Mouse (Mus musculus) hindbrain, embryonic 13.5 days (tissue): Measurements from ENCODE around the gene Trim44. TPM values are rescaled to one million over a fixed set of nuclear protein-coding genes. Genes with fewer than 3 reads are reported as not detected.

Source experiments
- ATAC-seq: fragments of 200-750 bp; cut with Nextera tagmentation; 2 replicates; pipeline ENCODE4 v1.8.0; 2017; ENCODE audit warnings: moderate TSS enrichment; ENCODE audit not compliant: low FRiP score
- H3K27ac ChIP-seq: fragments of 300-500 bp; sonication (generic); 2 replicates; pipeline ENCODE4 v1.5.1; 2015; ENCODE audit warnings: inconsistent platforms, mild to moderate bottlenecking, moderate library complexity
- H3K27me3 ChIP-seq: fragments of 300-500 bp; sonication (generic); 2 replicates; pipeline ENCODE4 v1.6.1; 2015; ENCODE audit warnings: mild to moderate bottlenecking, inconsistent platforms
- H3K36me3 ChIP-seq: fragments of 300-500 bp; sonication (generic); 2 replicates; pipeline ENCODE4 v1.6.1; 2015; ENCODE audit warnings: mild to moderate bottlenecking, inconsistent platforms
- H3K4me1 ChIP-seq: fragments of 300-500 bp; sonication (generic); replicated peaks from 2 replicates; pipeline ENCODE4 v1.6.1; 2015; ENCODE audit warnings: inconsistent platforms
- H3K4me2 ChIP-seq: fragments of 300-500 bp; sonication (generic); 2 replicates; pipeline ENCODE4 v1.6.1; 2015; ENCODE audit warnings: inconsistent platforms, mild to moderate bottlenecking, moderate library complexity
- H3K4me3 ChIP-seq: fragments of 300-500 bp; sonication (generic); 2 replicates; pipeline ENCODE4 v1.5.1; 2015; ENCODE audit warnings: mild to moderate bottlenecking, inconsistent platforms
- H3K9ac ChIP-seq: fragments of 300-500 bp; sonication (generic); 2 replicates; pipeline ENCODE4 v1.6.1; 2015; ENCODE audit warnings: mild to moderate bottlenecking, inconsistent platforms
- H3K9me3 ChIP-seq: fragments of 300-500 bp; sonication (generic); 2 replicates; pipeline ENCODE4 v1.6.1; 2016; ENCODE audit warnings: inconsistent platforms
- WGBS: fragments of 180-500 bp; shearing (Covaris S2); methylation state at CpG from one replicate; pipeline ENCODE4 v1.1.7; 2015; 5-methylcytosine and 5-hydroxymethylcytosine counted together
- polyA plus RNA-seq: library from polyadenylated mRNA; unstranded; fragments of >200 nt; fragmentation: Nextera tagmentation; extraction: Ambion mirVana; gene quantifications from 2 replicates; pipeline ENCODE4 v1.2.1, GENCODE M21; 2015

The Trim44 gene
- polyA plus RNA-seq, 1 experiment from 2014 or later: 44.2 TPM

GRCm38 (mm10) chr2:102259139-102259538 lies 148.5 kb downstream of the Trim44 start:
- peaks cover 23% of the 10 kb centered on the region for H3K4me1 ChIP-seq
- H3K27me3 ChIP-seq: peaks cover 22% of the 10 kb centered on the region
- WGBS: 18% methylated on average over 13 of the region's 13 CpGs
- ATAC-seq: peak; percentile 53
- no peaks in the 10 kb centered on the region for H3K36me3 ChIP-seq
- H3K4me3 ChIP-seq: no peak overlapping the region
- H3K27ac ChIP-seq: peak overlapping the region; percentile 40
- H3K9ac ChIP-seq: 0 out of 2 replicates have a peak overlapping the region, but pooled peaks have one; percentile 49
- H3K9me3 ChIP-seq: no peaks in the 10 kb centered on the region
- peak overlapping the region; percentile 34 for H3K4me2 ChIP-seq

DNA sequence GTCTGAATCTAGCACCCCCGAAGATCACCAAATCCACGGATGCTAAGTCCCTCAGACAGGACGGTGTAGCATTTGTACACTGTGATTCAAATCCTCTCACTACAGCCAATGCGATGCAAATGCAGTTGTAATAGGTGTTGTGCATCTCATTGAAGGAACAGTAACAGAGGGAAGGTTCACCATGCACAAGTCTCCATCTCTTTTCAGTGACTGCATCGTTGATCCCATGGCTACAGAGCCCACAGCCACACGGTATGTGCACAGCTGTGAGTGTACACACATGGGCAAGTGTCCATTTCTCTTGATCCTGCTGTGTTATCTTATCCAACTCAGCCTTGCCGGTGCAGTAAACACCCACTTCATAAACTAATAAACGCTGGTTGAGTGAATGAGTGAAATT lies 148.9 kb downstream of the Trim44 start:
- Histone ChIP-seq H3K4me1 (peaks cover 23% of the 10 kb centered on the region), H3K36me3 (no peaks in the 10 kb centered on the region), H3K27me3 (peaks cover 22% of the 10 kb centered on the region), H3K27ac (no peak overlapping the region), H3K9me3 (no peaks in the 10 kb centered on the region), H3K4me3 (no peak overlapping the region), H3K9ac (no peak overlapping the region), H3K4me2 (peak overlapping the region; percentile 38; the same call in 1 of the 2 replicates)
- WGBS: 27% methylated on average over 8 of the region's 8 CpGs
- 0 out of 2 replicates have a peak, but pooled peaks have one; percentile 4 for ATAC-seq

GRCm38 (mm10) chr2:102257964-102258605 lies 149.5 kb downstream of the Trim44 start:
- Histone ChIP-seq H3K9me3 (no peaks in the 10 kb centered on the region), H3K27me3 (peaks cover 22% of the 10 kb centered on the region), H3K4me3 (no peak overlapping the region), H3K36me3 (no peaks in the 10 kb centered on the region), H3K4me2 (peak overlapping the region; percentile 38), H3K4me1 (peaks cover 23% of the 10 kb centered on the region), H3K27ac (no peak overlapping the region), H3K9ac (no peak overlapping the region)
- 4% methylated on average over 12 of the region's 12 CpGs for WGBS
- ATAC-seq: peak; percentile 49; the same call in 1 of the 2 replicates

GRCm38 (mm10) chr2:102256591-102257335 lies 150.9 kb downstream of the Trim44 start:
- WGBS: 75% methylated on average over 5 of the region's 5 CpGs

DNA sequence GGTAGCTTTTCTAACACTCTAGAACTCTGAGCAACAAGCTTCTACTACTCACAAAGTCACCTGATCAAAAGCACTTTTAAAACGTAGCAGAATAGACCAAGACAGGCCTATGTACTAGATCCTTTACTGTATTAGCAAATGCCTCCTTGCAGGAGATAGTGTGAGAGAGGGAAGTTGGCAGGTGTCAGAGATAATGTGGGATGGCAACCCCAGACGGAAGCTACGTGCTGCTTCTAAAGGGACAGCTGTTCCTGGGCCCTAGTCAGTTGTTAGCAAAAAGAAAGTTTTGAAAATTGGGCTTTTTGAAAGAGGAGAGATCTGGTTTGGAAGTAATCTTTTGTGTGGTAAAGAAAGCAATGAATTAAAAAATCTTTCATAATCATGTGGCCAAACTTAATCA lies 151.5 kb downstream of the Trim44 start:
- peaks cover 26% of the 10 kb centered on the region for H3K4me1 ChIP-seq
- no peak overlapping the region for H3K4me2 ChIP-seq
- no peaks in the 10 kb centered on the region for H3K9me3 ChIP-seq
- H3K27me3 ChIP-seq: peaks cover 22% of the 10 kb centered on the region
- no peaks in the 10 kb centered on the region for H3K36me3 ChIP-seq
- H3K27ac ChIP-seq: no peak overlapping the region
- no peak overlapping the region for H3K9ac ChIP-seq
- 85% methylated on average over 3 of the region's 3 CpGs for WGBS
- no peak overlapping the region for H3K4me3 ChIP-seq
- ATAC-seq: no peak

More at GRCm38 (mm10) chr2:102256591-102257335, 150.9 kb downstream of the Trim44 start:
- peaks cover 26% of the 10 kb centered on the region for H3K4me1 ChIP-seq
- peaks cover 22% of the 10 kb centered on the region for H3K27me3 ChIP-seq
- no peak overlapping the region for H3K27ac ChIP-seq
- H3K4me3 ChIP-seq: no peak overlapping the region
- H3K9ac ChIP-seq: no peak overlapping the region
- ATAC-seq: no peak
- no peaks in the 10 kb centered on the region for H3K9me3 ChIP-seq
- H3K36me3 ChIP-seq: no peaks in the 10 kb centered on the region
- H3K4me2 ChIP-seq: no peak overlapping the region

GRCm38 (mm10) chr2:102253204-102253603 lies 154.4 kb downstream of the Trim44 start:
- Histone ChIP-seq H3K4me2 (no peak overlapping the region), H3K9ac (no peak overlapping the region), H3K27me3 (0 out of 2 replicates have a peak, but pooled peaks cover 6% of the 10 kb centered on the region), H3K36me3 (no peaks in the 10 kb centered on the region), H3K9me3 (no peaks in the 10 kb centered on the region), H3K27ac (no peak overlapping the region), H3K4me1 (peaks cover 13% of the 10 kb centered on the region), H3K4me3 (no peak overlapping the region)
- WGBS: 91% methylated on average over 7 of the region's 7 CpGs
- ATAC-seq: no peak

DNA sequence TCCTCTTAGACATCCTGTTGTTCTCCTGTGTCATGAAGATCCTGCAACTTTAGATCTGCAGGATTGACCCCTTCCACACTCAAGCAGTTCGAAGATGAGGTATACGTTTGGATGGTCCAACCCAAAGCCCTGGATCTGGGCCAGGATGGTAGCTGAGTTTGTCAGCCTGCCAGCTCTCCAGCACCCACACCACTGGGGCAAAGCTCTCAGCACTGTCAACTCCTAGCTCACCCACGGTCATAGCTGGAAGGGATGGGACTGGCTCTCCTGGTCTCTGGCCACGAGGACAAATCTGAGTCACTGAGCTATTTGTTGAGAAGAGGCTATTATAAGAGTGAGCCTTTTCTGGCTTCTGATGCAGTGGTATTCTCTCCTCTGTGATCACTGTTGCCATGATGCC lies 155.0 kb downstream of the Trim44 start:
- Histone ChIP-seq H3K9me3 (no peaks in the 10 kb centered on the region), H3K9ac (no peak overlapping the region), H3K27me3 (0 out of 2 replicates have a peak, but pooled peaks cover 6% of the 10 kb centered on the region), H3K4me2 (no peak overlapping the region), H3K27ac (no peak overlapping the region), H3K4me1 (peaks cover 8% of the 10 kb centered on the region), H3K36me3 (no peaks in the 10 kb centered on the region), H3K4me3 (no peak overlapping the region)
- ATAC-seq: no peak
- WGBS: 64% methylated on average over 4 of the region's 4 CpGs

Other genes with a start within 250 kb of the Trim44 start
- 37.1 and 38.8 TPM in 2 replicates for gene Ldlrad3, start 221.4 kb downstream of the Trim44 start, polyA plus RNA-seq
- gene Fjx1, start 44.7 kb upstream of the Trim44 start, polyA plus RNA-seq: 28.9 and 32.9 TPM in 2 replicates
- gene Pamr1, start 142.2 kb upstream of the Trim44 start, polyA plus RNA-seq: 4.5 and 5.8 TPM in 2 replicates